ENCODE assay signal across 11 mouse cellular contexts in genomic region chr11:117296116-117296499, GRCm38 (mm10).
DNase-seq lines count a peak whose midpoint lies in the region; ATAC-seq and TF ChIP-seq lines count a peak whose summit lies in the region.
"Had no signal": no experiment of that assay in that cellular context is flagged by ENCODE, and none has a peak within 500 bp of the region (broad histone marks: within the 10 kb centered on the region; RNA-seq: fewer than 3 reads in every experiment).

No protein-coding gene starts in this region.

- H3K4me3 ChIP-seq in layer of hippocampus, adult 2 months: no peak overlapping the region
- H3K4me3 ChIP-seq in embryonic facial prominence, embryonic 12.5 days: no peak overlapping the region
- no peak overlapping the region for H3K4me3 ChIP-seq in hindbrain, embryonic 14.5 days (replicated peaks; ENCODE audit: low read length)
- no peak overlapping the region for H3K4me3 ChIP-seq in neural tube, embryonic 14.5 days (ENCODE audit: low read depth, low read length)

- WGBS in embryonic facial prominence, embryonic 12.5 days: 66% methylated on average over 4 of the region's 4 CpGs
- WGBS in hindbrain, embryonic 14.5 days: 70% methylated on average over 4 of the region's 4 CpGs
- WGBS in neural tube, embryonic 14.5 days: 70% methylated on average over 4 of the region's 4 CpGs

- peak; percentile 29; the same call in 1 of the 2 replicates for ATAC-seq in embryonic facial prominence, embryonic 12.5 days (ENCODE audit: insufficient number of reproducible peaks, insufficient read depth, low FRiP score, low TSS enrichment)
- ATAC-seq in hindbrain, embryonic 14.5 days (ENCODE audit: low FRiP score): no peak
- no peak for ATAC-seq in neural tube, embryonic 14.5 days (ENCODE audit: low read depth)

- no peaks in the 10 kb centered on the region for H3K27me3 ChIP-seq in embryonic facial prominence, embryonic 12.5 days
- no peaks in the 10 kb centered on the region for H3K27me3 ChIP-seq in hindbrain, embryonic 14.5 days (ENCODE audit: control insufficient read depth, insufficient read depth, low read length)
- no peaks in the 10 kb centered on the region for H3K27me3 ChIP-seq in neural tube, embryonic 14.5 days (ENCODE audit: control insufficient read depth, insufficient read depth, low read length)

- peaks cover 41% of the 10 kb centered on the region for H3K36me3 ChIP-seq in embryonic facial prominence, embryonic 12.5 days
- H3K36me3 ChIP-seq in hindbrain, embryonic 14.5 days (replicated peaks; ENCODE audit: control insufficient read depth, insufficient read depth): no peaks in the 10 kb centered on the region
- no peaks in the 10 kb centered on the region for H3K36me3 ChIP-seq in neural tube, embryonic 14.5 days (ENCODE audit: control insufficient read depth, insufficient read depth, low read length)

- no peak overlapping the region for H3K9ac ChIP-seq in embryonic facial prominence, embryonic 12.5 days
- H3K9ac ChIP-seq in hindbrain, embryonic 14.5 days: peak overlapping the region; percentile 3; the same call in 1 of the 2 replicates
- H3K9ac ChIP-seq in neural tube, embryonic 14.5 days (replicated peaks; ENCODE audit: low read depth, low read length): no peak overlapping the region

- TF ChIP-seq CTCF in layer of hippocampus, adult 2 months (conservative IDR thresholded peaks at IDR 0.05): no peak

- H3K4me1 ChIP-seq in embryonic facial prominence, embryonic 12.5 days: peaks cover 34% of the 10 kb centered on the region
- peaks cover 21% of the 10 kb centered on the region for H3K4me1 ChIP-seq in hindbrain, embryonic 14.5 days (replicated peaks; ENCODE audit: control insufficient read depth, insufficient read depth, low read length)
- H3K4me1 ChIP-seq in neural tube, embryonic 14.5 days (ENCODE audit: control insufficient read depth, insufficient read depth, low read length): peaks cover 11% of the 10 kb centered on the region; the same call in 1 of the 2 replicates

- H3K4me2 ChIP-seq in embryonic facial prominence, embryonic 12.5 days (replicated peaks): no peak overlapping the region
- H3K4me2 ChIP-seq in hindbrain, embryonic 14.5 days (replicated peaks): no peak overlapping the region
- no peak overlapping the region for H3K4me2 ChIP-seq in neural tube, embryonic 14.5 days (ENCODE audit: low read depth, low read length)

- H3K27ac ChIP-seq in layer of hippocampus, adult 2 months: peak overlapping the region; percentile 18; the same call in 1 of the 2 replicates
- H3K27ac ChIP-seq in embryonic facial prominence, embryonic 12.5 days: peak overlapping the region; percentile 7; the same call in 1 of the 2 replicates
- H3K27ac ChIP-seq in hindbrain, embryonic 14.5 days: peak overlapping the region; percentile 21; the same call in 1 of the 2 replicates
- peak overlapping the region; percentile 34 for H3K27ac ChIP-seq in neural tube, embryonic 14.5 days (ENCODE audit: low read depth, low read length)

- no peak for DNase-seq in layer of hippocampus, adult 2 months (ENCODE audit: low spot score in 2 of 2)
- no peak for DNase-seq in layer of hippocampus, postnatal 14 days (ENCODE audit: low spot score in 2 of 2)
- DNase-seq in hindbrain, embryonic 14.5 days (ENCODE audit: low spot score): no peak
- no peak for DNase-seq in right cerebral cortex, postnatal 4 days
- DNase-seq in spleen, adult 18-20 months: no peak
- DNase-seq: embryo, embryonic 11 days; gastrocnemius, postnatal 10 days; heart, postnatal 36 days; lung, postnatal 10 days had no signal

- H3K9me3 ChIP-seq in embryonic facial prominence, embryonic 12.5 days: no peaks in the 10 kb centered on the region
- no peaks in the 10 kb centered on the region for H3K9me3 ChIP-seq in hindbrain, embryonic 14.5 days (ENCODE audit: control insufficient read depth, low read length)
- H3K9me3 ChIP-seq in neural tube, embryonic 14.5 days (ENCODE audit: control insufficient read depth, low read length): no peaks in the 10 kb centered on the region
